Comparison of ENCODE assay signal across 9 mouse cellular contexts in genomic region chr19:37509725-37510124, GRCm38 (mm10). TPM values are rescaled to one million over a fixed set of nuclear protein-coding genes. Genes with fewer than 3 reads are reported as not detected.
DNase-seq lines count a peak whose midpoint lies in the region; ATAC-seq lines count a peak whose summit lies in the region.
"Had no signal": no experiment of that assay in that cellular context is flagged by ENCODE, and none has a peak within 500 bp of the region (broad histone marks: within the 10 kb centered on the region; RNA-seq: fewer than 3 reads in every experiment).

No protein-coding gene starts in this region.

- intact Hi-C loops in left cerebral cortex, postnatal 36 days (cut with DNase I) = no loop called here

- no peak for ATAC-seq in hindbrain, embryonic 13.5 days (ENCODE audit: low FRiP score)
- peak; percentile 91 for ATAC-seq in monocyte, adult 5-6 weeks (replicated peaks; ENCODE audit: insufficient number of reproducible peaks, low FRiP score, low TSS enrichment, poor library complexity, severe bottlenecking)
- peak; percentile 58; the same call in 1 of the 2 replicates for ATAC-seq in stomach, embryonic 16.5 days (ENCODE audit: insufficient read depth, low FRiP score)

- no peak overlapping the region for H3K4me2 ChIP-seq in hindbrain, embryonic 13.5 days
- H3K4me2 ChIP-seq in stomach, embryonic 16.5 days (ENCODE audit: low read depth, low read length) = no peak overlapping the region
- H3K4me2 ChIP-seq: embryonic facial prominence, embryonic 13.5 days had no signal

- H3K27me3 ChIP-seq in hindbrain, embryonic 10.5 days (ENCODE audit: insufficient read depth, poor library complexity, severe bottlenecking) = no peaks in the 10 kb centered on the region
- no peaks in the 10 kb centered on the region for H3K27me3 ChIP-seq in hindbrain, embryonic 13.5 days
- H3K27me3 ChIP-seq in stomach, embryonic 16.5 days (ENCODE audit: control insufficient read depth, insufficient read depth, low read length) = no peaks in the 10 kb centered on the region
- H3K27me3 ChIP-seq: embryonic facial prominence, embryonic 13.5 days had no signal

- DNase-seq in hindbrain, embryonic 10.5 days (ENCODE audit: low spot score) = peak; percentile 75
- DNase-seq in adrenal gland, postnatal 25 days = peak; percentile 92
- peak; percentile 21 for DNase-seq in fibroblast of lung, adult 2 months (ENCODE audit: low read depth)
- peak; percentile 87 for DNase-seq in heart, postnatal 4 days
- peak; percentile 55 to 74 for DNase-seq in left cerebral cortex, postnatal 36 days (ENCODE audit: low spot score in 2 of 2)

- H3K4me3 ChIP-seq in hindbrain, embryonic 10.5 days = no peak overlapping the region
- H3K4me3 ChIP-seq in hindbrain, embryonic 13.5 days = no peak overlapping the region
- no peak overlapping the region for H3K4me3 ChIP-seq in stomach, embryonic 16.5 days (replicated peaks; ENCODE audit: low read length)
- H3K4me3 ChIP-seq: embryonic facial prominence, embryonic 13.5 days had no signal

- 19% methylated on average over 11 of the region's 11 CpGs for WGBS in hindbrain, embryonic 10.5 days
- WGBS in hindbrain, embryonic 13.5 days = 21% methylated on average over 11 of the region's 11 CpGs
- WGBS in stomach, embryonic 16.5 days = 13% methylated on average over 11 of the region's 11 CpGs

- H3K9me3 ChIP-seq in hindbrain, embryonic 10.5 days = no peaks in the 10 kb centered on the region
- H3K9me3 ChIP-seq in hindbrain, embryonic 13.5 days = no peaks in the 10 kb centered on the region
- H3K9me3 ChIP-seq in stomach, embryonic 16.5 days (replicated peaks; ENCODE audit: control insufficient read depth, low read length) = no peaks in the 10 kb centered on the region
- H3K9me3 ChIP-seq: embryonic facial prominence, embryonic 13.5 days had no signal

- H3K27ac ChIP-seq in hindbrain, embryonic 10.5 days = no peak overlapping the region
- no peak overlapping the region for H3K27ac ChIP-seq in hindbrain, embryonic 13.5 days
- no peak overlapping the region for H3K27ac ChIP-seq in stomach, embryonic 16.5 days (ENCODE audit: low read length)
- H3K27ac ChIP-seq: embryonic facial prominence, embryonic 13.5 days had no signal

- H3K36me3 ChIP-seq in hindbrain, embryonic 10.5 days = no peaks in the 10 kb centered on the region
- H3K36me3 ChIP-seq in hindbrain, embryonic 13.5 days = no peaks in the 10 kb centered on the region
- no peaks in the 10 kb centered on the region for H3K36me3 ChIP-seq in stomach, embryonic 16.5 days (ENCODE audit: control insufficient read depth, insufficient read depth, low read length)
- H3K36me3 ChIP-seq: embryonic facial prominence, embryonic 13.5 days had no signal

- no peak overlapping the region for H3K9ac ChIP-seq in hindbrain, embryonic 13.5 days
- H3K9ac ChIP-seq in stomach, embryonic 16.5 days (ENCODE audit: low read length) = no peak overlapping the region
- H3K9ac ChIP-seq: embryonic facial prominence, embryonic 13.5 days had no signal

- H3K4me1 ChIP-seq in hindbrain, embryonic 10.5 days (replicated peaks) = no peaks in the 10 kb centered on the region
- no peaks in the 10 kb centered on the region for H3K4me1 ChIP-seq in hindbrain, embryonic 13.5 days (replicated peaks)
- H3K4me1 ChIP-seq in stomach, embryonic 16.5 days (ENCODE audit: control insufficient read depth, insufficient read depth, low read length) = no peaks in the 10 kb centered on the region

RNA-seq across cellular contexts. Expression of gene Exoc6, which starts 40.5 kb away (rescaled TPM):
- polyA plus RNA-seq in hindbrain, embryonic 10.5 days (2016; fragmentation: Nextera tagmentation; extraction: Ambion mirVana) = 6.7 and 9.2 TPM in 2 replicates
- 15.1 and 15.2 TPM in 2 replicates for polyA plus RNA-seq in hindbrain, embryonic 13.5 days (2015; fragmentation: Nextera tagmentation; extraction: Ambion mirVana)
- 15.7 and 21.4 TPM in 2 replicates for total RNA-seq in adrenal gland, postnatal 25 days (2021)
- 10 to 100 TPM; 27.6 to 28.3 TPM for total RNA-seq in heart, postnatal 4 days (2021)
- total RNA-seq in left cerebral cortex, postnatal 36 days (2021) = 10 to 100 TPM; 42.3 to 43.9 TPM
- 70.9 to 85.0 TPM (median 76.3 TPM) in 3 replicates for total RNA-seq in monocyte, adult 5-6 weeks (2017)
- polyA plus RNA-seq in stomach, embryonic 16.5 days (2015; fragmentation: Nextera tagmentation; extraction: Ambion mirVana) = 14.1 and 14.6 TPM in 2 replicates

Comparison
In these comparisons a context has a peak if more than half of its experiments do, and no peak if none do; other contexts are left out.
1. DNase-seq: peak in every context shown above with its lines; median percentile 92 in adrenal gland, postnatal 25 days; 87 in heart, postnatal 4 days; 75 in hindbrain, embryonic 10.5 days; 64 in left cerebral cortex, postnatal 36 days; 21 in fibroblast of lung, adult 2 months.